Mouse (Mus musculus): ENCODE measurements around the gene Psmc1. TPM values are rescaled to one million over a fixed set of nuclear protein-coding genes. Genes with fewer than 3 reads are reported as not detected.

Psmc1 gene
- polyA plus RNA-seq (2014; fragmentation: Nextera tagmentation; extraction: Ambion mirVana) = 247 and 259 TPM in 2 replicates

- no peaks in the 10 kb centered on the region for H3K27me3 ChIP-seq (ENCODE audit: control insufficient read depth, insufficient read depth, low read length)
- H3K4me3 ChIP-seq (ENCODE audit: low read depth, low read length) = peak within 1 kb of the TSS; percentile 98
- ATAC-seq (ENCODE audit: insufficient number of reproducible peaks, insufficient read depth, low FRiP score, low read depth) = peak; percentile 75
- H3K9ac ChIP-seq (replicated peaks; ENCODE audit: low read depth, low read length) = peak within 1 kb of the TSS; percentile 93
- peak within 1 kb of the TSS; percentile 83 for H3K27ac ChIP-seq (ENCODE audit: low read length)
- peaks cover 25% of the 10 kb centered on the region for H3K36me3 ChIP-seq (ENCODE audit: control insufficient read depth, insufficient read depth, low read length)
- H3K9me3 ChIP-seq (ENCODE audit: control insufficient read depth, low read depth, low read length) = no peaks in the 10 kb centered on the region
- under 1% methylated on average over 58 of the region's 58 CpGs for WGBS
- peak within 1 kb of the TSS; percentile 83 for H3K4me2 ChIP-seq (replicated peaks; ENCODE audit: low read depth, low read length)
- H3K4me1 ChIP-seq (ENCODE audit: control insufficient read depth, insufficient read depth, low read length) = peaks cover 12% of the 10 kb centered on the region
These were observed at the start of gene Psmc1 for GRCm38 (mm10) chr12:100109986-100110696. Gene Psmc1 (plus strand): TSS chr12:100110154.

GRCm38 (mm10) chr12:100061071-100061470 lies 48.9 kb upstream of the Psmc1 start:
- 89% methylated on average over 10 of the region's 10 CpGs for WGBS
- H3K27me3 ChIP-seq (ENCODE audit: control insufficient read depth, insufficient read depth, low read length) = no peaks in the 10 kb centered on the region
- no peak overlapping the region for H3K4me2 ChIP-seq (replicated peaks; ENCODE audit: low read depth, low read length)
- no peak overlapping the region for H3K4me3 ChIP-seq (ENCODE audit: low read depth, low read length)
- H3K36me3 ChIP-seq (ENCODE audit: control insufficient read depth, insufficient read depth, low read length) = no peaks in the 10 kb centered on the region
- no peak for ATAC-seq (ENCODE audit: insufficient number of reproducible peaks, insufficient read depth, low FRiP score, low read depth)
- H3K9ac ChIP-seq (replicated peaks; ENCODE audit: low read depth, low read length) = no peak overlapping the region
- no peak overlapping the region for H3K27ac ChIP-seq (ENCODE audit: low read length)
- no peaks in the 10 kb centered on the region for H3K4me1 ChIP-seq (ENCODE audit: control insufficient read depth, insufficient read depth, low read length)
- no peaks in the 10 kb centered on the region for H3K9me3 ChIP-seq (ENCODE audit: control insufficient read depth, low read depth, low read length)

DNA sequence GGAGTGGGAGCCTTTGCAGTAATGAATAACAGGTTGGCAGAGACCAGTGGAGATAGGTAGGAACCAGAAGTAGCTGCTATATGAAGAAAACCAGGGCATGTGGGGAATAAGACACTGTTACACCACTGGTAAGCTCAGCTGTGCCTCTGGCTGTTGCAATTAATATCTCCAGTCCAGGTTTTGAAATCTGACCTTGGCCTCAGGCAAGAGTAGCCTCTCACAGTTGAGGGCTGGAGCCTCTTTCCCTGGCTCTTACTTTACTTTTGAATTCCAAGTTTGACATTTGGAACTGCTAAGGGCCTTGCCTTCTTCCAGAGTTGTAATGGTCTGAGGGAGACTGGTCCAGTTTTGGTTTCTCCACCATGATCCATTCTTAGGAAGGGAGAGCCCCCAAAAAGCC lies 48.1 kb upstream of the Psmc1 start:
- Histone ChIP-seq H3K36me3 (ENCODE audit: control insufficient read depth, insufficient read depth, low read length) (no peaks in the 10 kb centered on the region), H3K4me2 (replicated peaks; ENCODE audit: low read depth, low read length) (no peak overlapping the region), H3K27me3 (ENCODE audit: control insufficient read depth, insufficient read depth, low read length) (no peaks in the 10 kb centered on the region), H3K9me3 (ENCODE audit: control insufficient read depth, low read depth, low read length) (no peaks in the 10 kb centered on the region), H3K9ac (replicated peaks; ENCODE audit: low read depth, low read length) (no peak overlapping the region), H3K27ac (ENCODE audit: low read length) (no peak overlapping the region), H3K4me1 (ENCODE audit: control insufficient read depth, insufficient read depth, low read length) (no peaks in the 10 kb centered on the region), H3K4me3 (ENCODE audit: low read depth, low read length) (no peak overlapping the region)
- no peak for ATAC-seq (ENCODE audit: insufficient number of reproducible peaks, insufficient read depth, low FRiP score, low read depth)

DNA sequence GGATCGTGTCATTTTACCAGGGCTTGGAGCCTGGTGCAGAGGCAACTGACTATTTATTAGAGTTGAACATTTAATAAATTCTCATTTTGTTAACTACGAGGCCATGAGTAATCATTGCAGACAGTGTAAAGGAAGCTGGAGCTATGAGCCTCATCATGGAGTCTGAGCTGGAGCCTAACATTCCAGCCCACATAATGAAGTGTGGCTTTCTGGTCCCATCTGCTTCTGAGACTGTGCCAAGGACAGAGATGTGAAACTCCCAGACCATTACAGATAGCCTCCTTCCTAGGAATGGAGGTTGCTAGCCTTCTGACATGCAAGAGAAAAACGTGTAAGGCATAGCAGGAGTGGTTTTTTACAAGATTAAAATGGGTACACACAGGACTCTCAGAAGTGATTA lies 47.4 kb upstream of the Psmc1 start:
- H3K4me2 ChIP-seq (replicated peaks; ENCODE audit: low read depth, low read length) = no peak overlapping the region
- H3K4me1 ChIP-seq (ENCODE audit: control insufficient read depth, insufficient read depth, low read length) = no peaks in the 10 kb centered on the region
- no peak overlapping the region for H3K27ac ChIP-seq (ENCODE audit: low read length)
- no peaks in the 10 kb centered on the region for H3K36me3 ChIP-seq (ENCODE audit: control insufficient read depth, insufficient read depth, low read length)
- ATAC-seq (ENCODE audit: insufficient number of reproducible peaks, insufficient read depth, low FRiP score, low read depth) = no peak
- 73% methylated on average over 3 of the region's 3 CpGs for WGBS
- no peaks in the 10 kb centered on the region for H3K9me3 ChIP-seq (ENCODE audit: control insufficient read depth, low read depth, low read length)
- no peak overlapping the region for H3K4me3 ChIP-seq (ENCODE audit: low read depth, low read length)
- H3K27me3 ChIP-seq (ENCODE audit: control insufficient read depth, insufficient read depth, low read length) = no peaks in the 10 kb centered on the region
- no peak overlapping the region for H3K9ac ChIP-seq (replicated peaks; ENCODE audit: low read depth, low read length)

GRCm38 (mm10) chr12:100065109-100065508 lies 44.8 kb upstream of the Psmc1 start:
- H3K9ac ChIP-seq (replicated peaks; ENCODE audit: low read depth, low read length) = no peak overlapping the region
- no peaks in the 10 kb centered on the region for H3K9me3 ChIP-seq (ENCODE audit: control insufficient read depth, low read depth, low read length)
- no peaks in the 10 kb centered on the region for H3K4me1 ChIP-seq (ENCODE audit: control insufficient read depth, insufficient read depth, low read length)
- H3K27ac ChIP-seq (ENCODE audit: low read length) = no peak overlapping the region
- 77% methylated on average over 3 of the region's 3 CpGs for WGBS
- H3K36me3 ChIP-seq (ENCODE audit: control insufficient read depth, insufficient read depth, low read length) = no peaks in the 10 kb centered on the region
- no peaks in the 10 kb centered on the region for H3K27me3 ChIP-seq (ENCODE audit: control insufficient read depth, insufficient read depth, low read length)
- H3K4me2 ChIP-seq (replicated peaks; ENCODE audit: low read depth, low read length) = no peak overlapping the region
- no peak for ATAC-seq (ENCODE audit: insufficient number of reproducible peaks, insufficient read depth, low FRiP score, low read depth)
- H3K4me3 ChIP-seq (ENCODE audit: low read depth, low read length) = no peak overlapping the region

- Histone ChIP-seq H3K27ac (ENCODE audit: low read length) (no peak overlapping the region), H3K4me3 (ENCODE audit: low read depth, low read length) (no peak overlapping the region), H3K36me3 (ENCODE audit: control insufficient read depth, insufficient read depth, low read length) (no peaks in the 10 kb centered on the region), H3K27me3 (ENCODE audit: control insufficient read depth, insufficient read depth, low read length) (no peaks in the 10 kb centered on the region), H3K4me2 (replicated peaks; ENCODE audit: low read depth, low read length) (no peak overlapping the region), H3K9ac (replicated peaks; ENCODE audit: low read depth, low read length) (no peak overlapping the region), H3K4me1 (ENCODE audit: control insufficient read depth, insufficient read depth, low read length) (no peaks in the 10 kb centered on the region), H3K9me3 (ENCODE audit: control insufficient read depth, low read depth, low read length) (no peaks in the 10 kb centered on the region)
- ATAC-seq (ENCODE audit: insufficient number of reproducible peaks, insufficient read depth, low FRiP score, low read depth) = no peak
- 77% methylated on average over 5 of the region's 5 CpGs for WGBS
These were observed 42.5 kb upstream of the Psmc1 start for GRCm38 (mm10) chr12:100067477-100067876.

- H3K27ac ChIP-seq (ENCODE audit: low read length) = no peak overlapping the region
- 58% methylated on average over 4 of the region's 4 CpGs for WGBS
- H3K9me3 ChIP-seq (ENCODE audit: control insufficient read depth, low read depth, low read length) = no peaks in the 10 kb centered on the region
- no peaks in the 10 kb centered on the region for H3K36me3 ChIP-seq (ENCODE audit: control insufficient read depth, insufficient read depth, low read length)
- H3K27me3 ChIP-seq (ENCODE audit: control insufficient read depth, insufficient read depth, low read length) = no peaks in the 10 kb centered on the region
- no peak overlapping the region for H3K4me3 ChIP-seq (ENCODE audit: low read depth, low read length)
- H3K9ac ChIP-seq (replicated peaks; ENCODE audit: low read depth, low read length) = no peak overlapping the region
- ATAC-seq (ENCODE audit: insufficient number of reproducible peaks, insufficient read depth, low FRiP score, low read depth) = no peak; the same call in 1 of the 2 replicates
- H3K4me1 ChIP-seq (ENCODE audit: control insufficient read depth, insufficient read depth, low read length) = no peaks in the 10 kb centered on the region
- no peak overlapping the region for H3K4me2 ChIP-seq (replicated peaks; ENCODE audit: low read depth, low read length)
These were observed 36.7 kb upstream of the Psmc1 start for GRCm38 (mm10) chr12:100073201-100073672.

DNA sequence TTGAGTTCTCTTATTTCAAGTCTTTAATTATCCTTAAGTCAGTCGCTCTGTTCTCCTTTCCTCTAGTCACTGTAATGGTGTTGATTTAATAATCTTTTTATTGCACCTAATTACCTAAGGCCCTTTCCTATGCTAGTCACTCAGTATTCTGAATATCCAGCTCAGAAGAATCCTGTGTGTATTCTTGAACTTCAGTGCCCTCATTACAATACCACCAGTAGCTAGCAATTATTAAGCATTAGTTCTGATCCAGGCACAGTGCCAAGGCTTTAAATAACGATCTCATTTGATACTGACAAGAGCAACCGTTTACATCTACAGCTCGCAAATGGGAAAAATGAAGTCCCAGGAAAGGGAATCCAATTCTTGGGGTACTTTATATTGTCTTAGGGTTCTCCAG lies 34.2 kb upstream of the Psmc1 start:
- no peaks in the 10 kb centered on the region for H3K36me3 ChIP-seq (ENCODE audit: control insufficient read depth, insufficient read depth, low read length)
- no peak overlapping the region for H3K4me2 ChIP-seq (replicated peaks; ENCODE audit: low read depth, low read length)
- H3K4me3 ChIP-seq (ENCODE audit: low read depth, low read length) = no peak overlapping the region
- ATAC-seq (ENCODE audit: insufficient number of reproducible peaks, insufficient read depth, low FRiP score, low read depth) = no peak
- 55% methylated on average over 4 of the region's 4 CpGs for WGBS
- H3K27me3 ChIP-seq (ENCODE audit: control insufficient read depth, insufficient read depth, low read length) = no peaks in the 10 kb centered on the region
- H3K27ac ChIP-seq (ENCODE audit: low read length) = no peak overlapping the region
- H3K9ac ChIP-seq (replicated peaks; ENCODE audit: low read depth, low read length) = no peak overlapping the region
- H3K4me1 ChIP-seq (ENCODE audit: control insufficient read depth, insufficient read depth, low read length) = no peaks in the 10 kb centered on the region
- no peaks in the 10 kb centered on the region for H3K9me3 ChIP-seq (ENCODE audit: control insufficient read depth, low read depth, low read length)
